Mouse (Mus musculus): ENCODE data around the gene Hsph1.

DNA sequence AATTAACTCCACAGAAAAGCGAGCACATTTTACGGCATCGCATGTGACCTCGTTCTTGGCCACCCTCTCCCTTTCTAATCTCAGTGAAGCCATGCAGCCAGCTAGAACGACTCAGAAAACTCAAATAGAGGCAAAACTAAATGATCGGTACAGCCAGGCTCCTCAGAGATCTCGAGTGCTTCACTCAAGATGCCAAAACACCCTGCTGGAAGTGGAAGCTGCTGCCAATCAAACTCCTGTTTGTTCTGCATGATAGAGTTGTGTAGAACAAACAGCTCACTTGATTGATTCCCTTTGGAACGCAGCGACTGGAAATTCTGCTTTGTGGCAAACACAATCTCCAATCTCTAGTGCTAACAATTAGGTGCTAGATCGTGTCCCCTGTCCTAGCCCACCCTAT lies 59.2 kb downstream of the Hsph1 start:
- TF ChIP-seq POLR2A (IDR thresholded peaks at IDR 0.05; ENCODE audit: insufficient read depth, low read depth, low read length) (no peak), CTCF (IDR thresholded peaks at IDR 0.05; ENCODE audit: insufficient read depth, low read depth, low read length) (no peak)

Measured in olfactory bulb, adult 2 months (tissue).